Mouse (Mus musculus): ENCODE data around the gene Aldoart2. TPM values are rescaled to one million over a fixed set of nuclear protein-coding genes. Genes with fewer than 3 reads are reported as not detected.
"Not testable (repeated sequence)": the region's sequence is repeated elsewhere in the genome, so short reads cannot be mapped to it uniquely, and the experiment has no call there.

The Aldoart2 gene
- polyA plus RNA-seq, 1 experiment, result 0.04 TPM

DNA sequence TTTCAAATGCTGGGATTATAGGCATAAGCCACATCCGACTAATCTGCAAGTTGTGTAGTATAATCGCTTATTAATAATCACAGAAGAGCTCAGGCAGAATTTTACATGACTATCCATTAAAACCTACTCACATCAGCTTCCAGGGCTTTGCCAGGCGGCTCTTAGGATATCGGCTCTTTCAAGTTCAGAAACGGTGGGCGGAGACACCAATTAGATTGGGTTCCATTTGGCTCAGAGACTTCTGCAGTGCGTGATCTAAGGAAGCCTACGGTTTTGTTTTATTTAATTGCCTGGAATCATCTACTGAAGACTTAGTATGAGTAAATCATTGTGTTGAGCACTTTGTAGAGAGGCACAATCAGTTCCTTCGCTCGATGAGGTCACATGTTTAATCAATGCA, 6.6 kb downstream of the Aldoart2 start:
- TF ChIP-seq USF1 (IDR thresholded peaks at IDR 0.05; ENCODE audit: low read depth) (no peak), MYOD1 (IDR thresholded peaks at IDR 0.05; ENCODE audit: control insufficient read depth in 1 of 3, insufficient read length in 2 of 3, low read depth in 2 of 3) (no peak), POLR2A (IDR thresholded peaks at IDR 0.05; ENCODE audit: insufficient read length, low read depth) (no peak), E2F4 (IDR thresholded peaks at IDR 0.05; ENCODE audit: insufficient read depth) (no peak), SRF (IDR thresholded peaks at IDR 0.05; ENCODE audit: control insufficient read depth, insufficient read length, low read depth) (no peak), CEBPB (IDR thresholded peaks at IDR 0.05; ENCODE audit: insufficient read depth, poor library complexity, severe bottlenecking) (no peak), TCF3 (IDR thresholded peaks at IDR 0.05; ENCODE audit: insufficient read length, low read depth) (no peak), MYOG (IDR thresholded peaks at IDR 0.05; ENCODE audit: control insufficient read depth in 1 of 3, insufficient read depth in 1 of 3, insufficient read length in 2 of 3, low read depth in 2 of 3) (no peak), REST (IDR thresholded peaks at IDR 0.05; ENCODE audit: insufficient read depth, insufficient read length) (no peak), MAX (IDR thresholded peaks at IDR 0.05; ENCODE audit: low read depth) (no peak), POLR2AphosphoS2 (IDR thresholded peaks at IDR 0.05; ENCODE audit: insufficient read length, low read depth) (no peak)
- Histone ChIP-seq H3K4me2 (ENCODE audit: low read depth) (no peak overlapping the region), H3ac (ENCODE audit: control insufficient read depth, insufficient read length) (no peak overlapping the region), H3K27me3 (ENCODE audit: control insufficient read depth, insufficient read depth, insufficient read length) (peaks cover 9% of the 10 kb centered on the region), H3K79me2 (ENCODE audit: control insufficient read depth, insufficient read depth) (no peaks in the 10 kb centered on the region), H3K36me3 (ENCODE audit: control insufficient read depth, insufficient read depth) (no peaks in the 10 kb centered on the region), H3K4me3 (no peak overlapping the region)

DNA sequence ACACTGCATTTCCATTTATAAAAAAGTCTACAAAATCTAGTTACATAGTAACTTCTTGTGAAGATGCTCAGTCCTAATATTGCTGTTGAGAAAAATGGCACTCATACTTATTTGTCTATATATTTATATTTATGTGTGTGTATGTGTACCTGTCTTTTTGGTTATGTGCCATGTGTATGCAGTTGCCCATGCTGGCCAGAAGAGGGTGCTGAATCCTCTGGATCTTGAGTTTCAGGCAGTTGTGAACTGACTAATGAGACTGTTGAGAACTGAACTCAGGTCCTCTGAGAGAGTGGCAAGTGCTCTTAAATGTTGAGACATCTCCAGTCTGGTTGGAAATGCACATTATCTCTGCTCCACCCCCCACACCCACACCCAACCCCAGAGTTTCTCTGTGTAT, 8.1 kb downstream of the Aldoart2 start:
- peaks cover 10% of the 10 kb centered on the region for H3K27me3 ChIP-seq (ENCODE audit: control insufficient read depth, insufficient read depth, insufficient read length)
- no peak overlapping the region for H3K4me3 ChIP-seq
- H3K79me2 ChIP-seq (ENCODE audit: control insufficient read depth, insufficient read depth), result no peaks in the 10 kb centered on the region
- no peak overlapping the region for H3ac ChIP-seq (ENCODE audit: control insufficient read depth, insufficient read length)
- no peak for TF ChIP-seq POLR2A (IDR thresholded peaks at IDR 0.05; ENCODE audit: insufficient read length, low read depth)
- no peak for TF ChIP-seq MYOD1 (IDR thresholded peaks at IDR 0.05; ENCODE audit: control insufficient read depth in 1 of 3, insufficient read length in 2 of 3, low read depth in 2 of 3)
- no peak for TF ChIP-seq MAX (IDR thresholded peaks at IDR 0.05; ENCODE audit: low read depth)
- no peak for TF ChIP-seq TCF12 (IDR thresholded peaks at IDR 0.05; ENCODE audit: insufficient read depth, poor library complexity, severe bottlenecking)
- no peak for TF ChIP-seq CEBPB (IDR thresholded peaks at IDR 0.05; ENCODE audit: insufficient read depth, poor library complexity, severe bottlenecking)
- no peak for TF ChIP-seq USF1 (IDR thresholded peaks at IDR 0.05; ENCODE audit: low read depth)
- no peak for TF ChIP-seq E2F4 (IDR thresholded peaks at IDR 0.05; ENCODE audit: insufficient read depth)
- TF ChIP-seq POLR2AphosphoS2 (IDR thresholded peaks at IDR 0.05; ENCODE audit: insufficient read length, low read depth), result no peak
- no peak overlapping the region for H3K4me2 ChIP-seq (ENCODE audit: low read depth)
- H3K36me3 ChIP-seq (ENCODE audit: control insufficient read depth, insufficient read depth), result no peaks in the 10 kb centered on the region

- H3K79me2 ChIP-seq (ENCODE audit: control insufficient read depth, insufficient read depth), result no peaks in the 10 kb centered on the region
- no peak overlapping the region for H3K4me3 ChIP-seq
- H3ac ChIP-seq (ENCODE audit: control insufficient read depth, insufficient read length), result no peak overlapping the region
- no peaks in the 10 kb centered on the region for H3K36me3 ChIP-seq (ENCODE audit: control insufficient read depth, insufficient read depth)
- H3K4me2 ChIP-seq (ENCODE audit: low read depth), result no peak overlapping the region
- TF ChIP-seq MYOD1 (IDR thresholded peaks at IDR 0.05; ENCODE audit: control insufficient read depth in 1 of 3, insufficient read length in 2 of 3, low read depth in 2 of 3) (no peak), E2F4 (IDR thresholded peaks at IDR 0.05; ENCODE audit: insufficient read depth) (no peak), POLR2A (IDR thresholded peaks at IDR 0.05; ENCODE audit: insufficient read length, low read depth) (no peak), USF1 (IDR thresholded peaks at IDR 0.05; ENCODE audit: low read depth) (no peak), TCF3 (IDR thresholded peaks at IDR 0.05; ENCODE audit: insufficient read length, low read depth) (no peak), MAX (IDR thresholded peaks at IDR 0.05; ENCODE audit: low read depth) (no peak), MYOG (IDR thresholded peaks at IDR 0.05; ENCODE audit: control insufficient read depth in 1 of 3, insufficient read depth in 1 of 3, insufficient read length in 2 of 3, low read depth in 2 of 3) (no peak), POLR2AphosphoS2 (IDR thresholded peaks at IDR 0.05; ENCODE audit: insufficient read length, low read depth) (no peak), CEBPB (IDR thresholded peaks at IDR 0.05; ENCODE audit: insufficient read depth, poor library complexity, severe bottlenecking) (no peak), TCF12 (IDR thresholded peaks at IDR 0.05; ENCODE audit: insufficient read depth, poor library complexity, severe bottlenecking) (no peak), SRF (IDR thresholded peaks at IDR 0.05; ENCODE audit: control insufficient read depth, insufficient read length, low read depth) (no peak), REST (IDR thresholded peaks at IDR 0.05; ENCODE audit: insufficient read depth, insufficient read length) (no peak)
- H3K27me3 ChIP-seq (ENCODE audit: control insufficient read depth, insufficient read depth, insufficient read length), result peaks cover 10% of the 10 kb centered on the region
These were observed 8.8 kb downstream of the Aldoart2 start for GRCm38 (mm10) chr12:55573794-55574193.

GRCm38 (mm10) chr12:55586936-55587335, 21.9 kb downstream of the Aldoart2 start:
- not testable (repeated sequence) for H3K4me3 ChIP-seq; H3ac ChIP-seq (ENCODE audit: control insufficient read depth, insufficient read length)

DNA sequence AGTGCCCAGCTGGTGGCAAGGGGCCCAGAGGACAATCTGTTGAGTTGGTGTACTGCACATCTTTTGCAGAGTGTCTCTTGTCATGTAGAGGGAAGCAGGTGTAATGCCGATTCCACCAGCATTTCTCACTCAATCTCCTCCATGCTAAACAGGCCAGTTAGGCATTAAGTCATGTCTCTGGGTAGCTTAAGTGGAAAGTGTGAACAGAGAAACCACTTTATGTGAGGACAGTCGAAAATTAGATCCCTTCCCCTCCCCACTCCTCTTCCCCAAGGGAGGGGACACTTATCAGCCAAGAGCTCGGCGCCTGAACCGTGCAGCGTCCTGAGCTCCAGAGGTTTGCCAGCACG, 33.5 kb downstream of the Aldoart2 start:
- Histone ChIP-seq H3ac (ENCODE audit: control insufficient read depth, insufficient read length) (no peak overlapping the region), H3K27me3 (ENCODE audit: control insufficient read depth, insufficient read depth, insufficient read length) (peaks cover 5% of the 10 kb centered on the region), H3K79me2 (ENCODE audit: control insufficient read depth, insufficient read depth) (no peaks in the 10 kb centered on the region), H3K4me2 (ENCODE audit: low read depth) (no peak overlapping the region), H3K4me3 (no peak overlapping the region), H3K36me3 (ENCODE audit: control insufficient read depth, insufficient read depth) (peaks cover 13% of the 10 kb centered on the region)
- TF ChIP-seq POLR2AphosphoS2 (IDR thresholded peaks at IDR 0.05; ENCODE audit: insufficient read length, low read depth), result no peak
- no peak for TF ChIP-seq E2F4 (IDR thresholded peaks at IDR 0.05; ENCODE audit: insufficient read depth)
- TF ChIP-seq SRF (IDR thresholded peaks at IDR 0.05; ENCODE audit: control insufficient read depth, insufficient read length, low read depth), result no peak
- no peak for TF ChIP-seq POLR2A (IDR thresholded peaks at IDR 0.05; ENCODE audit: insufficient read length, low read depth)
- no peak for TF ChIP-seq CEBPB (IDR thresholded peaks at IDR 0.05; ENCODE audit: insufficient read depth, poor library complexity, severe bottlenecking)
- TF ChIP-seq MYOD1 (IDR thresholded peaks at IDR 0.05; ENCODE audit: control insufficient read depth in 1 of 3, insufficient read length in 2 of 3, low read depth in 2 of 3), result no peak
- TF ChIP-seq TCF12 (IDR thresholded peaks at IDR 0.05; ENCODE audit: insufficient read depth, poor library complexity, severe bottlenecking), result no peak

More at GRCm38 (mm10) chr12:55586936-55587335, 21.9 kb downstream of the Aldoart2 start:
- H3K79me2 ChIP-seq (ENCODE audit: control insufficient read depth, insufficient read depth); H3K4me2 ChIP-seq (ENCODE audit: low read depth); H3K36me3 ChIP-seq (ENCODE audit: control insufficient read depth, insufficient read depth); H3K27me3 ChIP-seq (ENCODE audit: control insufficient read depth, insufficient read depth, insufficient read length): not testable (repeated sequence)
